Mouse (Mus musculus): ENCODE results near the gene Ppm1a. TPM values are rescaled to one million over a fixed set of nuclear protein-coding genes. Genes with fewer than 3 reads are reported as not detected.

Ppm1a gene
- polyA plus RNA-seq, 1 experiment from 2014 or later = 20.0 TPM

DNA sequence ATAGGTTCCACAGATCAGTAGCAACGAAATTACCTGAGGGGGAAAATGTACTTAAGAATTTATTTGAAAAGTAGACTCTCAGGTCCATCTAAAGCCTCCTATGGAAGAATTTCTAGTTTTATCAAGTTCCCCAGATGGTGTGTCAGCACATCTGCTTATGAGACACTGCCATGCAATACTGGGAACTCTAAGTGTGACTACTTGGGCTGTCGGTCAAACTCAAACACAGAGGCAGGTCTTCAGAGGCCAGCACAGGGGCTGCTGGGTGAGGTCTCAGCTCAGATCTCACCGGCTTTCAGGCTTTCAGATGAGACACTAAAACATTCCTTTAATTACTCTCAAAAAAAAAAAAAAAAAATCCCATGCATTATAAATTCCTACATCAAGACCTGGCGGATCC, 86.3 kb downstream of the Ppm1a start:
- H3K27me3 ChIP-seq (replicated peaks; ENCODE audit: control insufficient read depth, insufficient read depth, low read length) = peaks cover 3% of the 10 kb centered on the region; the same call in 1 of the 2 replicates
- peaks cover 8% of the 10 kb centered on the region for H3K4me1 ChIP-seq (ENCODE audit: control insufficient read depth, insufficient read depth, low read length)
- H3K27ac ChIP-seq (ENCODE audit: low read length) = peak overlapping the region; percentile 80
- no peak overlapping the region for H3K4me3 ChIP-seq (ENCODE audit: low read length)
- H3K4me2 ChIP-seq (ENCODE audit: low read depth, low read length) = no peak overlapping the region
- no peaks in the 10 kb centered on the region for H3K36me3 ChIP-seq (ENCODE audit: control insufficient read depth, insufficient read depth, low read length)
- no peak overlapping the region for H3K9ac ChIP-seq (ENCODE audit: low read depth, low read length)
- H3K9me3 ChIP-seq (ENCODE audit: control insufficient read depth, low read length) = no peaks in the 10 kb centered on the region
- peak; percentile 34; the same call in 1 of the 2 replicates for ATAC-seq
- WGBS = 68% methylated on average over 4 of the region's 4 CpGs

DNA sequence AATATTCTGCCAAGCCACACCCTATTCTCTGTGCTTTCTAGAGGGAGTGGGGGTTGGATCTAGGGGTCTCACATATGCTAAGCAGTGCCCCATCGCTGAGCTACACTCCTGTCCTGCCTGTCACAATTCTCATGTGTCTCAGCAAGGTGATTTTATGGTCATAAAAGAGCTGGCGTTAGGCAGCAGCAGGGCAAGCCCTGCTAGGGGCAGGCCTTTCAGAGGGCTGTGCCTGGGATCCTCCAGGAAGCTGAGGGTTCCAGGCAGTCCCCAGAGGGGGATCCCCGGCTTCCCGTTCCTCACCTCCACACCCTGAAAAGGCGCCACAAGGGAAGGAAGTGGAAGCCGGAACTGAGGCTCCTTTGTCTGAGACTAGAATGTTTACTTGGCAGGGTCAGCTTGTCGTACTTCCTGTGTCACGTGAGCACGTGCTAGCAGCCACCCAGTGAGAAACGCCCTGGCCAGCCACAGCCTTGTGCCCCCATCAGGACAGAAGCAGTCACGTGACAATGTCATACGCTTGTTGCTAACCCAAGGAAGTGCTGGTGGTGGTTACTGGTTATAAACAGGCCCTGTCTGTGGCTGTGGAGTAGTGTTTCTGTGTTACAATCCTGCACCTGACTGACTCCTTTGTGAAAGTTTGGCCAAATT, 86.8 kb downstream of the Ppm1a start:
- peak; percentile 93 for ATAC-seq
- H3K27me3 ChIP-seq (replicated peaks; ENCODE audit: control insufficient read depth, insufficient read depth, low read length) = peaks cover 3% of the 10 kb centered on the region; the same call in 1 of the 2 replicates
- H3K27ac ChIP-seq (ENCODE audit: low read length) = peak overlapping the region; percentile 80
- peak overlapping the region; percentile 41 for H3K4me2 ChIP-seq (ENCODE audit: low read depth, low read length)
- H3K4me3 ChIP-seq (ENCODE audit: low read length) = peak overlapping the region; percentile 26
- no peaks in the 10 kb centered on the region for H3K9me3 ChIP-seq (ENCODE audit: control insufficient read depth, low read length)
- peak overlapping the region; percentile 56 for H3K9ac ChIP-seq (ENCODE audit: low read depth, low read length)
- WGBS = 15% methylated on average over 12 of the region's 12 CpGs
- H3K4me1 ChIP-seq (ENCODE audit: control insufficient read depth, insufficient read depth, low read length) = peaks cover 8% of the 10 kb centered on the region
- H3K36me3 ChIP-seq (ENCODE audit: control insufficient read depth, insufficient read depth, low read length) = no peaks in the 10 kb centered on the region

DNA sequence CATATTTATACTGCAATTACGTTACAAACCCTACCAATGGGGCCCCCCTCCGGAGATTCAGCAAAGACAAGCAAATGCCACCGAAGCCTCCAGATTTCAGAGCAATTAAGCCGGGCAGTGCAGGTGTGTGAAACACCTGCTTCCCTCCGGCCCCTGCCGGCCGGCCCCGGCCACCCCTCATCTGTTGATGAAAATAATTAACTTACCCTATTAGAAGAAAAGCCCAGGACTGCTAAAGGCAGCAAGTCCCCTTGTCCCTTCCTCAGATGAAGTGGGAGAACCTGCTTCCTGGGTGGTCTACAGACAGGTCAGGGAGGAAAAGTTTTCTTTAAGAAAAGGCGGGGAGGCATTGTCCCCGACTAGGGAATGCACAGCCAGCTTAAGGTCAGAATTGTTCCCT, 88.7 kb downstream of the Ppm1a start:
- 20% methylated on average over 10 of the region's 10 CpGs for WGBS
- Histone ChIP-seq H3K4me3 (ENCODE audit: low read length) (no peak overlapping the region), H3K36me3 (ENCODE audit: control insufficient read depth, insufficient read depth, low read length) (no peaks in the 10 kb centered on the region), H3K4me1 (ENCODE audit: control insufficient read depth, insufficient read depth, low read length) (peaks cover 8% of the 10 kb centered on the region), H3K4me2 (ENCODE audit: low read depth, low read length) (no peak overlapping the region), H3K9me3 (ENCODE audit: control insufficient read depth, low read length) (no peaks in the 10 kb centered on the region), H3K27ac (ENCODE audit: low read length) (no peak overlapping the region), H3K27me3 (replicated peaks; ENCODE audit: control insufficient read depth, insufficient read depth, low read length) (peaks cover 5% of the 10 kb centered on the region; the same call in 1 of the 2 replicates), H3K9ac (ENCODE audit: low read depth, low read length) (no peak overlapping the region)
- no peak for ATAC-seq

DNA sequence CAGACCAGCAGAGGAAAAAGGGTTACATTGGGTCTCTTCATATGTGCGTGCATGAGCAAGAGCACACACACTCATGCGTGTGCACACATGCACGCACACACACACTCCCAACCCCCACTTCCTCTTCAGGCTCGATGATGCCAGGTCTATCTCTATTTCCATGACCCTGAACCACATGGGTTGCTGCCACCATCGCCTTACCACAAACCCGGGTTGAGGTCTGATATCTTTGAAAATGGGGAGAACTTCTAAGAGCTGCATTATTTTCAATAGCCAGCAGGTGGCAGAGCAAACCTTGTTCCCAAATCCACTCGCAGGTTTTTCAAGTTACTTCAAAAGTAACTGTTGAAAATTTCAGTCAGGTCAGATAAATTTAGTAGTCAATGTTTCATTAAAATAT, 90.5 kb downstream of the Ppm1a start:
- Histone ChIP-seq H3K9ac (ENCODE audit: low read depth, low read length) (no peak overlapping the region), H3K4me2 (ENCODE audit: low read depth, low read length) (no peak overlapping the region), H3K27me3 (replicated peaks; ENCODE audit: control insufficient read depth, insufficient read depth, low read length) (peaks cover 9% of the 10 kb centered on the region; the same call in 1 of the 2 replicates), H3K36me3 (ENCODE audit: control insufficient read depth, insufficient read depth, low read length) (no peaks in the 10 kb centered on the region), H3K4me3 (ENCODE audit: low read length) (no peak overlapping the region), H3K27ac (ENCODE audit: low read length) (no peak overlapping the region), H3K4me1 (ENCODE audit: control insufficient read depth, insufficient read depth, low read length) (peaks cover 8% of the 10 kb centered on the region), H3K9me3 (ENCODE audit: control insufficient read depth, low read length) (no peaks in the 10 kb centered on the region)
- no peak for ATAC-seq
- WGBS = 28% methylated on average over 7 of the region's 7 CpGs

Other genes starting within 250 kb of the Ppm1a start
- gene Pcnx4, start 221.1 kb upstream of the Ppm1a start, polyA plus RNA-seq (2015; fragmentation: Nextera tagmentation; extraction: Ambion mirVana) = 6.7 and 6.8 TPM in 2 replicates
- not detected in 2 replicates for gene Gm4756, start 107.8 kb upstream of the Ppm1a start, polyA plus RNA-seq (2015; fragmentation: Nextera tagmentation; extraction: Ambion mirVana)
- 55.8 and 58.0 TPM in 2 replicates for gene Dhrs7, start 92.5 kb upstream of the Ppm1a start, polyA plus RNA-seq (2015; fragmentation: Nextera tagmentation; extraction: Ambion mirVana)
- gene Six6, start 182.4 kb downstream of the Ppm1a start, polyA plus RNA-seq (2015; fragmentation: Nextera tagmentation; extraction: Ambion mirVana) = not detected in 2 replicates
- 0.81 and 1.1 TPM in 2 replicates for gene 4930447C04Rik, start 183.3 kb downstream of the Ppm1a start, polyA plus RNA-seq (2015; fragmentation: Nextera tagmentation; extraction: Ambion mirVana)

Measured in intestine, embryonic 16.5 days (tissue).